Mouse (Mus musculus) liver, postnatal 0 days (tissue): ENCODE measurements at regions not wholly inside any gene's neighbourhood (a gene's known extent, or its start where the extent isn't known, plus 50 kb on each side); places are given as distances from the start of the nearest gene placed in this dataset.
"Not testable (repeated sequence)": the region's sequence is repeated elsewhere in the genome, so short reads cannot be mapped to it uniquely, and the experiment has no call there.

ENCODE experiments used
- ATAC-seq: fragments of 200-750 bp; cut with Nextera tagmentation; 2 replicates; pipeline ENCODE4 v1.8.0; 2017; ENCODE audit warnings: mild to moderate bottlenecking, moderate library complexity
- DNase-seq: peaks from one replicate; pipeline ENCODE4 v3.0.0-alpha.2; 2016
- H3K27ac ChIP-seq: fragments of 300-500 bp; sonication (generic); 2 replicates; pipeline ENCODE4 v1.5.1; 2014; ENCODE audit warnings: antibody characterized with exemption, moderate library complexity, mild to moderate bottlenecking, low read depth
- H3K27me3 ChIP-seq: fragments of 300-500 bp; sonication (generic); 2 replicates; pipeline ENCODE4 v1.6.1; 2014; ENCODE audit warnings: low read length, control low read depth, mixed read lengths; ENCODE audit not compliant: insufficient read depth
- H3K36me3 ChIP-seq: fragments of 300-500 bp; sonication (generic); replicated peaks from 2 replicates; pipeline ENCODE4 v1.6.1; 2014; ENCODE audit warnings: mild to moderate bottlenecking, control low read depth, low read length, moderate library complexity, mixed read lengths; ENCODE audit not compliant: insufficient read depth
- H3K4me1 ChIP-seq: fragments of 300-500 bp; sonication (generic); 2 replicates; pipeline ENCODE4 v1.6.1; 2014; ENCODE audit warnings: antibody characterized with exemption, mild to moderate bottlenecking, control low read depth; ENCODE audit not compliant: insufficient read depth
- H3K4me2 ChIP-seq: fragments of 300-500 bp; sonication (generic); 2 replicates; pipeline ENCODE4 v1.6.1; 2014; ENCODE audit warnings: low read depth, mild to moderate bottlenecking, low read length, moderate library complexity, mixed read lengths
- H3K4me3 ChIP-seq: fragments of 300-500 bp; sonication (generic); 2 replicates; pipeline ENCODE4 v1.5.1; 2014; ENCODE audit warnings: low read depth, low read length
- H3K9ac ChIP-seq: fragments of 300-500 bp; sonication (generic); replicated peaks from 2 replicates; pipeline ENCODE4 v1.6.1; 2014; ENCODE audit warnings: mild to moderate bottlenecking, moderate library complexity
- H3K9me3 ChIP-seq: fragments of 300-500 bp; sonication (generic); 2 replicates; pipeline ENCODE4 v1.6.1; 2016; ENCODE audit warnings: mild to moderate bottlenecking, control low read depth, low read length, mixed read lengths
- CTCF ChIP-seq: sonication (generic); IDR thresholded peaks from 2 replicates; pipeline ENCODE4 v1.5.1; 2016; ENCODE audit warnings: antibody characterized with exemption, low read depth
- EP300 ChIP-seq: IDR thresholded peaks from 2 replicates; pipeline ENCODE4 v1.6.1; 2016; ENCODE audit warnings: antibody characterized with exemption, low read depth, mild to moderate bottlenecking
- WGBS: fragments of 180-500 bp; shearing (Covaris S2); extraction: QIAGEN DNeasy Blood & Tissue Kit; methylation state at CpG from one replicate; pipeline ENCODE4 v1.1.7; 2014; ENCODE audit not compliant: insufficient replicate concordance; 5-methylcytosine and 5-hydroxymethylcytosine counted together

DNA sequence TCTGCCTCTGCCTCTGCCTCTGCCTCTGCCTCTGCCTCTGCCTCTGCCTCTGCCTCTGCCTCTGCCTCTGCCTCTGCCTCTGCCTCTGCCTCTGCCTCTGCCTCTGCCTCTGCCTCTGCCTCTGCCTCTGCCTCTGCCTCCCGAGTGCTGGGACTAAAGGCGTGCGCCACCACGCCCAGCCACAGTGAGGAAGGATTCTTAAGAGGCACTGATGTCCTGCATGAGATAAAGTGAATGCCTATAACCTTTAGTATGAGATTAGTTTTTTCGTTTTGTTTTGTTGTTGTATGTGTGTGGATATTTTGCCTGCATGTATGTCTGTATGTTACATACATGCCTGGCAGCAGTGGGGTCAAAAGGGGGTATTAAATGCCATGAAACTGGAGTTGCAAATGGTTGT, 63.2 kb downstream of the Hlx start:
- ATAC-seq: peak; percentile 58
- not testable (repeated sequence) for H3K36me3 ChIP-seq, H3K4me1 ChIP-seq, H3K9me3 ChIP-seq, H3K4me3 ChIP-seq, H3K27me3 ChIP-seq, H3K9ac ChIP-seq, H3K4me2 ChIP-seq, DNase-seq, H3K27ac ChIP-seq
- 69% methylated on average over 5 of the region's 5 CpGs for WGBS

GRCm38 (mm10) chr1:184668428-184668827, 64.0 kb downstream of the Hlx start:
- peaks cover 9% of the 10 kb centered on the region; the same call in 1 of the 2 replicates for H3K4me1 ChIP-seq
- WGBS: 83% methylated on average over 1 of the region's 1 CpGs
- no peak overlapping the region for H3K9ac ChIP-seq
- no peaks in the 10 kb centered on the region for H3K27me3 ChIP-seq
- no peak overlapping the region for H3K4me3 ChIP-seq
- TF ChIP-seq EP300 (no peak), CTCF (no peak)
- H3K27ac ChIP-seq: no peak overlapping the region
- no peaks in the 10 kb centered on the region for H3K9me3 ChIP-seq
- ATAC-seq: no peak
- no peak overlapping the region for H3K4me2 ChIP-seq
- H3K36me3 ChIP-seq: no peaks in the 10 kb centered on the region
- DNase-seq: no peak

GRCm38 (mm10) chr1:184668022-184668421, 64.4 kb downstream of the Hlx start:
- Histone ChIP-seq H3K9me3 (no peaks in the 10 kb centered on the region), H3K9ac (no peak overlapping the region), H3K27me3 (no peaks in the 10 kb centered on the region), H3K36me3 (no peaks in the 10 kb centered on the region), H3K27ac (no peak overlapping the region), H3K4me3 (no peak overlapping the region), H3K4me2 (no peak overlapping the region), H3K4me1 (peaks cover 9% of the 10 kb centered on the region; the same call in 1 of the 2 replicates)
- TF ChIP-seq CTCF (no peak), EP300 (no peak)
- 66% methylated on average over 2 of the region's 2 CpGs for WGBS
- no peak for DNase-seq
- ATAC-seq: no peak

DNA sequence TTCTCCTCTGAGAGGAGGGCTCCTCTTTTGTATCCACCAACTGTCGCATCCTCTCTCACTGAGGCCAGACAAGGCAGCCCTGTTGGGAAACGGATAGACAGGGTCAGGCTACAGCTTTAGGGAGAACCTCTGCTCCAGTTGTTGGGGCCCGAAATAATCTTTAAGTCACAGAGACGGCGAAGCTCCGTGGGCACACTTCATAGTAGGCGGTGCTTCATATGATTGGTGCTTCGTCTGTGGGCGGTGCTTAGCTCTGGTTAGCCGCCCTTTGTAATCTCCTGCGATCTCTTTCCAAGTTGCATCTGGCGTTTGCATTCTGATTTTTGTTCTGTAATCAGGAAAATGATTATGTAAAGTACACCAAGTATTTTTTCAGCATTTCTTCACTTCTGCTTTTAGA, 67.2 kb downstream of the Hlx start:
- Histone ChIP-seq H3K9me3 (peaks cover under 1% of the 10 kb centered on the region; the same call in 1 of the 2 replicates), H3K27ac (0 out of 2 replicates have a peak overlapping the region, but pooled peaks have one; percentile 25), H3K9ac (no peak overlapping the region), H3K36me3 (no peaks in the 10 kb centered on the region), H3K4me1 (peaks cover 9% of the 10 kb centered on the region; the same call in 1 of the 2 replicates), H3K4me3 (no peak overlapping the region), H3K4me2 (peak overlapping the region; percentile 41; the same call in 1 of the 2 replicates), H3K27me3 (no peaks in the 10 kb centered on the region)
- ATAC-seq (peak; percentile 84), DNase-seq (peak; percentile 40)
- TF ChIP-seq EP300 (no peak), CTCF (no peak)
- WGBS: 57% methylated on average over 12 of the region's 12 CpGs

GRCm38 (mm10) chr1:184664098-184664375, 68.4 kb downstream of the Hlx start:
- H3K4me1 ChIP-seq: peaks cover 9% of the 10 kb centered on the region; the same call in 1 of the 2 replicates
- no peak for TF ChIP-seq CTCF
- no peak for TF ChIP-seq EP300
- H3K4me2 ChIP-seq: peak overlapping the region; percentile 7; the same call in 1 of the 2 replicates
- H3K27ac ChIP-seq: 0 out of 2 replicates have a peak overlapping the region, but pooled peaks have one; percentile 18
- WGBS: 42% methylated on average over 5 of the region's 5 CpGs
- no peaks in the 10 kb centered on the region for H3K27me3 ChIP-seq
- no peak for ATAC-seq
- H3K36me3 ChIP-seq: no peaks in the 10 kb centered on the region
- peaks cover 2% of the 10 kb centered on the region; the same call in 1 of the 2 replicates for H3K9me3 ChIP-seq
- no peak for DNase-seq
- no peak overlapping the region for H3K4me3 ChIP-seq
- no peak overlapping the region for H3K9ac ChIP-seq

DNA sequence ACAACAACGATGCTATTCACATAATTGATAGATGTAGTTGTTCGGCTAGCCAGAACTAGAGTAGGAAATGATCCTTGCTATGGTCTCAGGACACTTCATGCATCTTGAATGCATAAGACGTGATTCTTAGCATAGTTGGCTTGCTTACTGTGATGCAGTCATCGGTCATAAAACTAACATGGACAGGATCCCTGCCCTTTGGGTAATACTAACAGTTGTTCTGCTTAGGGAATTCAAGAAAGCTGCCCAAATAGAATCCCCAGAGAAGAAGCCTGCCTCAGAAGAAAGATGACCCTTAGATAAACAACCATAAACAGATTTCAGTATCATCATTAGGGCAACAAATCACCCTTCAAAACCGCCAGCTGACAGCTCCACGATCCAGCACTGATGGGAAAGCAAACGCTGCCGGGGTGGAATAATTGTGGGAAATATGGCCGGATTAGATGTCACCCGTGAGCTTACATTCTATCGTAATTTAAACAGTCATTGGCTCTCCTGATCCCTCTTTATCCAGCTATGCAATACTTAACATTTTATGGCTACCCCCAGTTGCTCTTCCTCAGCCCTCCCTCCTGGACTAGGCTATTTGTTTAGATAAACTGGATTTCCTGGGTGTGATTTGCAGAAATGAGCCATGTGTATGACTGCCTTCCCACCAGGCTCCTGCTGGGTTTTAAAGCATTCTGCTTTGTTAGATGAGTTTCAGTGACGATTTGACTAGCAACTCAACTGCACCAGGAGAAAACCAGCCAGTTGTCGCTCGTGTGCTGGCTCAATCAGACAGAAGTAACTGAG, 68.9 kb downstream of the Hlx start:
- Histone ChIP-seq H3K4me3 (no peak overlapping the region), H3K4me2 (peak overlapping the region; percentile 7; the same call in 1 of the 2 replicates), H3K27me3 (no peaks in the 10 kb centered on the region), H3K36me3 (no peaks in the 10 kb centered on the region), H3K27ac (0 out of 2 replicates have a peak overlapping the region, but pooled peaks have one; percentile 22), H3K9ac (no peak overlapping the region), H3K4me1 (peaks cover 9% of the 10 kb centered on the region; the same call in 1 of the 2 replicates), H3K9me3 (peaks cover 2% of the 10 kb centered on the region; the same call in 1 of the 2 replicates)
- 74% methylated on average over 14 of the region's 14 CpGs for WGBS
- TF ChIP-seq CTCF: no peak
- TF ChIP-seq EP300: no peak
- DNase-seq (no peak), ATAC-seq (no peak)
